Mouse (Mus musculus) frontal cortex, postnatal 14 days (tissue): ENCODE data around the gene Haghl.
A peak's percentile ranks its signal among the peaks of the same experiment; 100 is the strongest.

Experiments
- DNase-seq, 2 experiments: peaks; one replicate each; pipeline ENCODE4 v3.0.0; 2022; ENCODE audit warnings: low spot score in 2 of 2

Haghl gene

DNA sequence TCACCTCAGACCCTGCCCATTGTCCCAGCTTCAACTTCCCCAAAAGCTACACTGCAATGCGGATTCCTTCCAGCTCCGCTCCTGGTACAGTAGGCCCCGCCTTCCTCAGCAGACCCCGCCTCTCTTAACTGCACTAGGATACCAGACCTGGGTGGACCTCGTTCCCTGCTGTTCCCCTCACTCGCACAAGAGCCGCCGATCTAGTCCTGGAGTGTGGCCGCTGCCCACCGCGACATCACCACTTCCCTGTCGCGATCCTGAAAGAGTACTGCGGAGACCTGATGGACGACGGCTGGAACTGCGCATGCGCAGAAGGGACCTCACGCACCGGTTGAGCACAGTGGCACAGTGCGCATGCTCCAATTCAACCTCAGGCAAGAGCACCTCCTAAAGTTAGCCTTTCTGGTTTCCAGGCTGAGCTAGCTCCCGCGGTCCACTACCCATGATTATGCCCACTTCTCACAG lies at the start of gene Haghl:
Haghl (minus strand) TSS at position 393 of the 465 bp plus-strand sequence.
- DNase-seq: peak; percentile 93 to 96

DNA sequence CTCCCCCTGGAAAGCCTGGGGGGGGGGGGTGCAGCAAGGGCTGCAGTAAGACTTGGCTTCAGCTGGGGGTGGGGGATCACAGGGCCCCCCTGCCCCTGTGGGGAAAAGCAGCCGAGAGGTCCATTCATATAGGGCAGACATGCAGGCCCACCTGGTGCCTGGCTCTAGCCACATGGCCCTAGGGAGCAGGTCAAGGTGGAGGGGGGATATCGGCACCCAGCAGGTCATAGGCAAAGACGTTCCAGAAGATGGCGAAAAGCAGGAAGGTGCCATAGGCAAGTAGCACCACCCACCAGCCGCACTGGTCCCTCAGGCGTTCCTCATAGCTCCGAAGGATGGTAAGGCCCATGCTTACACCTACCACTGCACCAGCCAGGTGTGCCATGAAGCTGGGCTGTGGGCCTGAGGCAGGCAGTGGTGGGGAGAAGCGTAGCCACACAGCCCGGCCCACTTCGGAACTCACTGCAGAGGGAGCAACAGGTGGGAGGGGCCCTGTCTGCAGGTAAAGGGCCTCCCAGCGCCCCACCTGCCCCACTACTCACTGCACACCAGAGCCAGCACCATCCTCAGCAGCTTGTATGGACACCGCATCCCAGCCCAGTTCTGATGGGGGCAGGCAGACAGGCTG lies 49.2 kb upstream of the Haghl start:
- DNase-seq: peak in 1 of 2 experiments; percentile 29

DNA sequence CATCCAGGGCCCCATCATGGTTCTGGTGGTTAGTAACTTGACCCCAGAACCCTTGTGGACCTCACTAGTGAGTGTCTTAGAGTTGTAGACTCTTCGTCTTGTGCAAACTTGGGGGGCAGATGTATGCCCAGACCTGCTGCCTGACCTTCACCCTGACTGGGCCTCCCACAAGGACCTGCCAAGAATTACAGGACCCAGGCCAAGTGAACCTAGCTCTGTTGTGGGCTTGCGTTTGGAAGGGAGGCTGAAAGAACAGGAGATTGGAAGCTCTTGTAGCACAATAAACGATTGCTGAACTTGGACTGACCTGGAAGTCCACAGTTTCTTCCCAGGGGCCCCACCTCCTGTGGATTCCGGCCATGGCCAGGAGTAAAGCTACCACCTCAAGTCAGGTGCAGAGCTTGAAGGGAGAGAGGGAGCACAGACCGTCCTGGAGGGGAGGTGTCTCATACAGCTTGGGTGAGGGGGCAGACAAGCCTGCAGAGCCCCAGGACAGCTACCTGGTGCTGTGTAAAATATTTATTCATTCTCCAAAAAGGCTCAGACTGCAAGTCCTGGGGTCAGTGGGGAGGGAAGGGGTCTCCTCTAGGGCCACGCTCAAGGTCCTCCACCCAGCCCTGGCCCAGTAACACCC lies 48.6 kb upstream of the Haghl start:
- DNase-seq: peak in 1 of 2 experiments; percentile 25

DNA sequence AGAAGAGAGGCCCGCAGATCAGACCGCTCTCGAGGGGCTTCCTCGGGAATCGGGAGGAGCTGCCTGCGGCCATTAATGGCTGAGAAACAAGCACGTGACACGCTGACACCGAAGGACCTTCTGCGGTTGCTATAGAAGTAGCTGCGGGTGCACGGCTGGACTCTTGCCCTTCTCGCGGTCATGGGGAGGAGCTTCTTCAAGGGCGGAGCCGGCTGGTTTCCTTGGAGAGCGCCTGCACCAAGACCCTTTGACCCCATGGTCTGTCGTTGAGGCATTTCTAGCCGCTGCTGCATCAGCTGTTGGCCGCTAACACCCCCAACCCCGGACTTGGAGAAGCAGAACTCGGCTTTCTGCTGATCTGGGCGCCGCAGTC lies 47.8 kb upstream of the Haghl start, which contains the start of gene Stub1:
Stub1 (minus strand) TSS at position 114 of the 373 bp plus-strand sequence.
- DNase-seq: peak in 1 of 2 experiments; percentile 88

DNA sequence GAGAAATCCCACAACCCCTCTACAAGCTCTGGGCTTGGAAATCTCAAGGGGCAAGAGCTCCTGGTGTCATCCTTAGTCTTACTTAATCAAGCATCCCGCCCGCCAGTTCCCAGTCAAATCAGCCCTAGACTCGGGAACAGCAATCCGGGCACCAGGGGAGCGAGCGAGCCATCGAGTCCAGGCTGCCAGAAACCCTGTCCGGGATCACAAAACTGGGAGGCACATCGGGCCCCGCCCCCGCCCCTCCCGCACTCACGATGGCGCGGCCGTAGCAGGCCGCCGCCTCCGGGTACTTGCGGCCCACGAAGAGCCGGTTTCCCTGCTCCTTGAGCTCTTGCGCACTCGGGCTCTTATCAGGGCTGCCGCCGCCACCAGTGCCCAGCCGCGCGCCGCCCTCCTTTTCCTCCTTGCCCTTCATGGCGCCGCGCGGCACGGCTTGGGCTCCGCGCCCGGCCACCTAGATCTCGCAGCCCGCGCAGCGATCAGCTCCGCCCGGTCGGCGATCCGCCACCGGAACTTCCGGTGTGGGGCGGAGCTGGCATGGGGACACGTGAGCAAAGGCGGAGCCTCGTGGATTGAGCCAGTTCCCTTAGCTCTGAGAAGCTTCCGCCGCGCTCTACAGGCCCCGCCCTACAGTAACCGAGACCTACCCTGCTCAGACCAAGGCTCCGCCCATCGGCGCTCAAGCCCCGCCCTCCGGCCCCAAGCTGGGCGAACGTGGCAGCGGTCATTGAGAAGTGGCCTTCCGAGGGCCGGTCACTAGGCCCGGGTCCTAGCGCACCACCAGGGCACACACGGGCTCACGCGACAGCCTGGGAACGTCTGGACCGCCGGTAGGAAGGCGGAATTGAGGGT lies 47.2 kb upstream of the Haghl start:
- peak; percentile 98 to 99 for DNase-seq

DNA sequence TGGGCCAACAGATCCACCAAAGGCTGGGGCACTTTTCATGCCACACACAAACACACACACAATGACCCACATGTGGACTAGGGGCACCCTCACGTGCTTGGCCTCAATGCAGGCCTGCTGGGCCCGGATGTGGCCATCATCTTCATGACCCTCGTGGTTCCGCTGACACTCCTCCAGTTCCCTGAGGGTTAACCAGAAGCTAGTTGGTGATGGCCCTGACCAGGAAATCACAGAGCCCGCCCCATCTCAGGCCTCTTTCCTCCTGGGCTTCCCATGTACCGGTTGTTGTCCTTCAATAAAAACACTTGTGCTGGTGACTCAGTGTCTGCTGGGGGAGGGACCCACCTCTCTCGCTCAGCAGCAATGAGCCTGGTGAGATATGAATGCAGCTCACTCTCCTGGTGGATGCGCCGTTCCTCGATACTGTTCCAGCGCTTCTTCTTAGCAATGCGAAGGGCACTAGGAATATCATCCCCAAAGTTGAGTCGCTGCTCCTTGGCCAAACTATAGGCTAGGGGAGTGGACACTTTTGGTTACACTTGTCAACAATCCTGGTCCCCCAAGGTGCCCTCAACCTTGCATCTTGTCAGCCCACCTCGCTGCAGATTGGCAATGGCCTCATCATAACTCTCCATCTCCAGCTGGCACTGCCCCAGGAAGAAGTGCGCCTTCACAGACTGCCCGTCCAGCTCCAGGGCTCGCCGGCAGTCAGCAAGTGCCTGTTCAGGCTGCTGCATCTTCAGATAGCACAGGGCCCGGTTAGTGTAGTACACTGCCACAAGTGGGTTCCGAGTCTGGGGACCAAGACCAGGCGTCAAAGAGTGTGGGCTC lies 46.2 kb upstream of the Haghl start:
- peak in 1 of 2 experiments; percentile 33 for DNase-seq

DNA sequence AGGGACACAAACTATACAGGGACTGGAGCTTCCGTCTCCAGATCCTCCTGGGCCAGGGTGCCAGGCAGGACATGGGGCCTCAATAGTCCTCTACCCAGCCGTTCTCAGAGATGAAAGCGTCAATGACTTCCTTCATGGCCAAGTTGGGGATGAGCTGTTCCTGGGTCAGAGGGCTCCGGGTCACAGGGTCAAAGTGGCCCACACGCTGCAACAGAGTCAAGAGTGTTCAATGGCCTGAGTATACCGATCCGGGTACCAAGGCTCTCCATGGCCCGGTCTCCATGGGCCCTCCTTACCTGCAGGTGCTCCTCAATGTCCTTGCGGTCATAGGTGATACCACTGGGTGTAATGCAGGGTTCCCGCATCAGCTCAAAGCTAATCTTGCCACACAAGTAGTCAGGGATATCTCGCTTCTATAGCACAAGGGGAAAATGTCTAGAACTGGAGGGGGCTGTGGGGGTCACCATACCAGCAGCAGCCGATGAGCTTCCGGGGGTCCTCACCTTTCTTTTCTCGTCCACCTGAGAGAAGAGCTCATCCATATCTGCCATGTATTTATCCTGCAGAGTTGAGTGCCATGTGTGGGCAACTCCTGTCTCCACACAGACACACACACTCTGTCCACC lies 45.4 kb upstream of the Haghl start:
- no peak for DNase-seq

DNA sequence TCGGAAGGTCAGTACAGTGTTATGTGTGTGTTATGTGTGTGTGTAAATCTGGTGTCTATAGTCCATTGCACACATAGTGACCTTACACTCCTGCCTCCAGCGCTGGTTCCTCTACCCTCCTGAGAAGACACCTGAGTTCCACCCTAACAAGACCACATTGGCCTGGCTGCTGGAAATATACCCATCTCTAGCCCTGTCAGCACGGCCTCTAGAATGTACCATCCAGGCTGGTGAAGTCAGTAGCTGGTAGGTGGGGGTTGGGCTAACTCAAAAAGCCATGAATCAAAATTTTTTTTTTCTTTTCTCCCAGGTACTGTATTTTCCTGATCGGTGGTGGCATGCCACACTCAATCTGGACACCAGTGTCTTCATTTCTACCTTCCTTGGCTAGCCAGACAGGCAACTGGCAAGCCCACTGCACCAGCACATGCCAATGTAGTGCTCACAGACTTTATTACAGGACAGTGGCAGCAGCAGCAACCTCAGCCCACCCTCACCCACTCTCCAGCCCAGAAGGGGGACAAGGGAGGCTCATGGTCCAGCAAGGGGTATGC lies 44.8 kb upstream of the Haghl start:
- no peak for DNase-seq

DNA sequence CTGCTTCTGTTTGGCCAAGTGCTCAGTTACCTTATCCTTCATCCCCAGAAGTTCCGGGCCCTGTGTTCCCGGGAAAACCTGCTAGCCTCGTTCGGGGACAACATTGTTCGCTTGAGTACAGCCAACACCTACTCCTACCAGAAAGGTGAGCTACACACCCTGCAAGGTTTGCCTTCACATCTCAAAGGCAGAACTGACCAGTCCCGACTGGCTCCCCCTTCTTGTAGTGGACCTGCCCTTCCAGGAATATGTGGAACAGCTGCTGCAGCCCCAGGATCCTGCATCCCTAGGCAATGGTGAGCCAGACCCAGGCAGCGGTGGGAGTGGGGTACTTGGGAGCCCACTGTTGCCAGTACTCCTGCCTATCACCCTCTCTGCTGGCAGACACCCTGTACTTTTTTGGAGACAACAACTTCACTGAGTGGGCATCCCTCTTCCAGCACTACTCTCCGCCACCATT lies 44.1 kb upstream of the Haghl start:
- DNase-seq: peak in 1 of 2 experiments; percentile 22

DNA sequence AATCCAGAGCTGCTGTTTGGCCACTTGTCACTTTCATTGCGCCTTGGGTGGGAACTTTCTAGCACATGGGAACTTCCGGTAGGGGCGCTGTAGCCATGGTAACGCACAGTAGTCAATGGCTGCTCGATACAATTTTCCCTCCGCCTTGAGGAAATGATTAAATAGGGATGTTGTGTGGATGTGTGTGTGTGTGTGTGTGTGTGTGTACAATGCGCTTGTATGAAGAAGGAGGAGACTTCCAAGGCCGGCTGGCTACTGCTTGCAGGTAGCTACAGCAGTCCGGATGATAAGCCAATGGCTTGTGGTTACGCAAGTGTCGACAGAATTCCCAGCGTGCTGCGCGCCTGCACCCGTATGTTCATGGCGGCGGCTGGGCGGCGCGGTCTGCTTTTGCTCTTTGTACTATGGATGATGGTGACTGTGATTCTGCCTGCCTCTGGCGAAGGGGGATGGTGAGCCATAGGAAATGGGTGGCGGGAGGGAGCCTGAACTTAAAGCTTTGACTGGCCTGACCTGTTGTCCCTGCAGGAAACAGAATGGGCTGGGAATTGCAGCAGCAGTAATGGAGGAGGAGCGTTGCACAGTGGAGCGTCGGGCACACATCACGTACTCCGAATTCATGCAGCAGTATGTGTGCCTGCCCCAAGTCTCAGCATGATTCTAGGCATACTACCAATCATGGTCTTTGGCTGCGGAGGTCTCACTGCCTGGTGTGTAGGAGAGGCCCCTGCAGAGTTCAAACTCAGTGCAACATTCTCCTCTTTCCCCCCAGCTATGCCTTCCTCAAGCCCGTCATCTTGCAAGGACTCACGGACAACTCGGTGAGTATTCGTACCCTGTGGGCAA lies 43.5 kb upstream of the Haghl start, which contains the start of gene Jmjd8:
Jmjd8 (plus strand) TSS at position 156 of the 846 bp plus-strand sequence.
- DNase-seq: peak; percentile 79 to 80

DNA sequence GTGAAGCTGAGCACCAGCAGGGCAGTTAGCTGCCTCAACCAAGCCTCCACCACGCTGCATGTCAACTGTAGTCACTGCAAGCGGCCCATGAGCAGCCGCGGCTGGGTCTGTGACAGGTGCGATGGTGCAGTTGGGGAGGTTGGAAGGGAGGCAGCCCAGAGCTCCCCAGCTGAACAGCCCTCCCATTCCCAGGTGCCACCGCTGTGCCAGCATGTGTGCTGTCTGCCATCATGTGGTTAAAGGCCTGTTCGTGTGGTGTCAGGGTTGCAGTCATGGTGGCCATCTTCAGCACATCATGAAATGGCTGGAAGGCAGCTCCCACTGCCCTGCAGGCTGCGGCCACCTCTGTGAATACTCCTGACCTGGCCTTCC lies 42.7 kb upstream of the Haghl start:
- peak in 1 of 2 experiments; percentile 31 for DNase-seq

DNA sequence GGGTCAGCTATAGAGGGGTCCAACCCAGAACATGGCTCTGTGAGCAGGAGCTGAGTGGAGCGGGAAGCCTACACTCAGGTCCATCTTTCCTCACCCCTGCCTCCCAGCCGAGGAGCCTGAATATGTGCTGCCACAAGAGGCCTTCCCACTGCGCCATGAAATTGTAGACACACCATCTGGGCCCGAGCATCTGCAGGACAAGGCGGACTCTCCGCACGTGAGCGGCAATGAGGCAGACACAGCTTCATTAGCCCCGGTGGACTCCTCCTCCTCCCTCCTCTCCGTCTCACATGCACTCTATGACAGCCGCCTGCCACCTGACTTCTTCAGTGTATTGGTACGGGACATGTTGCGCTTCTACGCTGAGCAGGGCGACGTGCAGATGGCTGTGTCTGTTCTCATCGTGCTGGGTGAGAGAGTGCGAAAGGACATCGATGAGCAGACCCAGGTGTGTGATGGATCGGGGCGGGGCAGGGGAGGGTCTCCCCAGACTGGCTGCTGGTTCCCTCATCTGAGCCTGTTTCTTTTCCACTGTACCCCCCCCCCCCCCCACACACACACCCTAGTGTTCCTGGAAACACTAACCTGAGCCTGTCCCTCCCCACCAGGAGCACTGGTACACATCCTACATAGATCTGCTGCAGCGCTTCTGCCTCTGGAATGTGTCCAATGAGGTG lies 42.2 kb upstream of the Haghl start:
- DNase-seq: no peak

DNA sequence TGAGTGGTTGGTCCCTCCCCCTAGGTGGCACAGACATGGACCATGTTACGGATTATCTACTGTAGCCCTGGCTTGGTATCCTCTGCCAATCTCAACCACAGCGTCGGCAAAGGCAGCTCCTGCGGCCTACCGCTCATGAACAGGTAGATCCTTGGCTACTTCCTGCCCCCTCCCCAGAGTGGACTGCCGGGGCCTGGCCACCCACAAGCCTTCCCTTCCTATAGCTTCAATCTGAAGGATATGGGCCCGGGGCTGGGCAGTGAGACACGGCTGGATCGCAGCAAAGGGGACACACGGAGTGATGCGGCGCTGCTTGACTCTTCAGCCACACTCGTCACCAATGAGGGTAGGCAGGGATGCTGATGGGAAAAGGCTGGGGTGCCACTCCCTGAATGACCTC lies 41.5 kb upstream of the Haghl start:
- no peak for DNase-seq

DNA sequence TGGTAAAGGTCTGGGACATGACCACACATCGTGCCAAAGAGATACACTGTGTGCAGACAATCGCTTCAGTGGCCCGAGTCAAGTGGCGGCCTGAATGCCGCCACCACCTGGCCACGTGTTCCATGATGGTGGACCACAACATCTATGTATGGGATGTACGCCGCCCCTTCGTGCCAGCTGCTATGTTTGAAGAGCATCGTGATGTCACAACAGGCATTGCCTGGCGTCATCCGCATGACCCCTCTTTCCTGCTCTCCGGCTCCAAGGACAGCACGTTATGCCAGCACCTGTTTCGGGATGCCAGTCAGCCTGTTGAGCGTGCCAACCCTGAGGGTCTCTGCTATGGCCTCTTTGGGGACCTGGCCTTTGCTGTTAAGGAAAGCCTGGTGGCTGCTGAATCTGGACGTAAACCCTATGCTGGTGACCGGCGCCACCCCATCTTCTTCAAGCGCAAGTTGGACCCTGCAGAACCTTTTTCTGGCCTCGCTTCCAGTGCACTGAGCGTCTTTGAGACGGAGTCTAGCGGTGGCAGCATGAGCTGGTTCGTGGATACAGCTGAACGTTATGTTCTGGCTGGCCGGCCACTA lies 40.6 kb upstream of the Haghl start:
- DNase-seq: no peak

DNA sequence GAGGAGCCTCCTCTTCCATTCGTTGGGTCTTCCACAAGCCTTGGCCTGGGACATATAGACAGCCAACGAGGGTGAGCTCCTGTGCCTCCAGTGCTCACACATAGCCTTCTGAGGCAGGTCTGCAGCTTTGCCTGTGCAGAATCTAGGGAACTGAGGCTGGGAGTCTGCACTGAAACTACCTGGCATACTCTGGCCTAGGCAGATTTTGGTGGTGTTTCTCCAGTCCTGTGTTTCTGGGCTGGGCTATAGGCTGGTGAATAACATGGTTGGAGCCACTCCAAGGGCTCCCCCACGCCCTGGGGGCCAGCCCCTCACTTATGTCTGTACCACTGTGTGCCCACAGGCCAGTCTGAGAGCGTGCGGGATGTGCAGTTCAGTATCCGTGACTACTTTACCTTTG lies 39.8 kb upstream of the Haghl start:
- DNase-seq: no peak

DNA sequence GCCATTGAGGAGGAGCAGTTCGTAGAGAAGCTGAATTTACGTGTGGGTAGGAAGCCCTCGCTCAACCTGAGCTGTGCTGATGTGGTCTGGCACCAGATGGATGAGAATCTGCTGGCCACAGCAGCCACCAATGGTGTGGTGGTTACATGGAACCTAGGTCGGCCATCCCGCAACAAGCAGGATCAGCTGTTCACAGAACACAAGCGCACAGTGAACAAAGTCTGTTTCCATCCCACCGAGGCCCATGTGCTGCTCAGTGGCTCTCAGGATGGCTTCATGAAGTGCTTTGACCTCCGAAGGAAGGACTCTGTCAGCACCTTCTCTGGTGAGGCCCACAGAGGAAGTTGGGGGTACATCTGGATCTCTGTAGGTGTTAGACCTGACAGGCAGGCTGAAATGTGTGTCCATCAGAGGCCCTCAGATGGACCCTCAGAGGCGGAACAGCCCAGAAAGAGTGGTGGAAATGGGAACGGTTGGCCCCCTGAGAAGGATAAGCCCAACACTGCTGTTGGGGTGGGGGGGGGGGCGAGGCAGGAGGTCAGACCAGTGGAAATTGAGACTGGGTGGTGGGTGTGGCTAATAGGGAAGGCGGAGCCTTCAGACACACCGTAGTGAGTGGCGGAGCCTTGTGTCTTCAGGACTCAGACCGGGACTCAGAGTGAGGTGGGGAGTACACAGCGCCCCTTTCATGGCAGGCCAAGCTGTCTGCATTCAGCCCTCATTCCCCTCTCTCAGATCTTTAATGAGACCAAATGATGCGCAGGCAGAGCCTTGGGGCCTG lies 39.1 kb upstream of the Haghl start:
- no peak for DNase-seq

DNA sequence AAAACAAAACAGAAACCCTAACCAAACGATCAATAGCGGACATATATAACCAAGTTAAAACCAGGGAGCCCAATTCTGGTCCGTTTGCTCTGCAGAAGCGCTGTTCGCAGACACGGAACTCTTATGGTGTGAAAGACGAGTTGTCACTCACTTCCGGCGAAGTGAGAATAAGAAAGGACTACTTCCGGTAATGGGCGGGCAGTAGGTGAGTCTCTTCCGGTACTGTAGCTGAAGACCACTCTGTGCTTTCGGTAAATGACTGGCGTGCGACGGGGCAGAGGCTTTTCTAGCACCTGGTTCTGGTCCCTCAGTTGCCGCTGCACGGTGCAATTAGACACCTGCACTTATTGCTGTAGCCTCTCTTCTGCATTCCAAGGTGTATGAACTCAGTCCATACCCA lies 38.0 kb upstream of the Haghl start, which contains the start of gene Wdr24:
Wdr24 (plus strand) TSS at position 176 of the 400 bp plus-strand sequence.
- DNase-seq: peak; percentile 49 to 73
